Mouse (Mus musculus) liver, embryonic 15.5 days (tissue): ENCODE data around the gene Nwd1. TPM values are rescaled to one million over a fixed set of nuclear protein-coding genes. Genes with fewer than 3 reads are reported as not detected.

ENCODE experiments used
- ATAC-seq: fragments of 200-750 bp; cut with Nextera tagmentation; 2 replicates; pipeline ENCODE4 v1.8.0; 2017; ENCODE audit warnings: moderate number of reproducible peaks, mild to moderate bottlenecking, moderate library complexity; ENCODE audit not compliant: insufficient read depth
- H3K27ac ChIP-seq: fragments of 300-500 bp; sonication (generic); replicated peaks from 2 replicates; pipeline ENCODE4 v1.5.1; 2015; ENCODE audit warnings: mild to moderate bottlenecking, inconsistent platforms
- H3K27me3 ChIP-seq: fragments of 300-500 bp; sonication (generic); 2 replicates; pipeline ENCODE4 v1.6.1; 2015; ENCODE audit warnings: mild to moderate bottlenecking, inconsistent platforms
- H3K36me3 ChIP-seq: fragments of 300-500 bp; sonication (generic); replicated peaks from 2 replicates; pipeline ENCODE4 v1.6.1; 2015; ENCODE audit warnings: moderate library complexity, mild to moderate bottlenecking, inconsistent platforms
- H3K4me1 ChIP-seq: fragments of 300-500 bp; sonication (generic); replicated peaks from 2 replicates; pipeline ENCODE4 v1.6.1; 2015; ENCODE audit warnings: inconsistent platforms
- H3K4me2 ChIP-seq: fragments of 300-500 bp; sonication (generic); 2 replicates; pipeline ENCODE4 v1.6.1; 2015; ENCODE audit warnings: moderate library complexity, mild to moderate bottlenecking, inconsistent platforms
- H3K4me3 ChIP-seq: fragments of 300-500 bp; sonication (generic); replicated peaks from 2 replicates; pipeline ENCODE4 v1.5.1; 2015; ENCODE audit warnings: mild to moderate bottlenecking, inconsistent platforms
- H3K9ac ChIP-seq: fragments of 300-500 bp; sonication (generic); 2 replicates; pipeline ENCODE4 v1.6.1; 2015; ENCODE audit warnings: moderate library complexity, mild to moderate bottlenecking, inconsistent platforms
- H3K9me3 ChIP-seq: fragments of 300-500 bp; sonication (generic); replicated peaks from 2 replicates; pipeline ENCODE4 v1.6.1; 2016; ENCODE audit warnings: inconsistent platforms
- WGBS: fragments of 180-500 bp; shearing (Covaris S2); methylation state at CpG from one replicate; pipeline ENCODE4 v1.1.7; 2015; ENCODE audit warnings: mixed read lengths; ENCODE audit not compliant: insufficient replicate concordance; 5-methylcytosine and 5-hydroxymethylcytosine counted together
- polyA plus RNA-seq: library from polyadenylated mRNA; unstranded; fragments of >200 nt; fragmentation: Nextera tagmentation; extraction: Ambion mirVana; gene quantifications from 2 replicates; pipeline ENCODE4 v1.2.1, GENCODE M21; 2015

Nwd1 gene
- polyA plus RNA-seq, 1 experiment from 2014 or later = not detected

DNA sequence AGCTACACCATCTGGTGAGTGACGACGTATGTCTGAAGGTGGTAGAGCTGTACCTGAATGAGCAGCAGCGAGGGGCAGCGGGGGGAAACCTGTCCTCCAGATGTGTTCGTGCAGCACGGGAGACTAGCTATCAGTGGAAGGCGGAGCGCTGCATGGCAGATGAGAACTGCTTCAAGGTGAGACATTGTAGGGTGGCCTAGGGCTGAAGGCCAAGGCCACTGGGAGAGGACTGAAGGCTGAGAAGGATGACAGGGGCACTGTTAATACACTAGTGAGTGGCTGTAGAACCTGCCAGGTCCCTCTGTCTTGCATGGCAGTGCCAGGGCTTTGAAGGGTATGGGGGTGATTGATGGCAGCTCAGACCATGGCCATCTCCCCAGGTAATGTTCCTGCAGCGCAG, 106.7 kb downstream of the Nwd1 start:
- Histone ChIP-seq H3K4me2 (no peak overlapping the region), H3K36me3 (peaks cover 85% of the 10 kb centered on the region), H3K27ac (no peak overlapping the region), H3K4me3 (no peak overlapping the region), H3K27me3 (no peaks in the 10 kb centered on the region), H3K4me1 (no peaks in the 10 kb centered on the region), H3K9me3 (no peaks in the 10 kb centered on the region), H3K9ac (no peak overlapping the region)
- ATAC-seq = no peak
- 87% methylated on average over 9 of the region's 9 CpGs for WGBS

DNA sequence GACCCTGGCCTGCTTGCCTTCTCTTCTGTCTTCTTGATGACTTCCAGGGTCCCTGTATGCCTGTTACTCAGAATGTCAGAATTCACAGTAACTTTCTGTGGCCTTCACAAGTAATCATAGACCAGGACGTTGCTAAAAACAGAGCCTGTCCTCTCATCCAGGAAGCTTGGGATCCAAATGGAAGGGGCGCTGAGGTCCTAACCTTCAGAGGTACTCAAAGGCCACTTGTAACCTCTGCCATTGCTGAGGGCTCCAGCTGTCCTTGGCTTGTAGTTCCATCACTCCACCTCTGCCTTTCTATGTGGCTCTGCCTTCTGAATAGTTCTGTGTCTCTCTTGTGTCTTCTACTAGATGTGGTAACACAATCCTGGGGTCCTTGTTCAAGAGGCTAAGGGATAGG, 107.3 kb downstream of the Nwd1 start:
- H3K36me3 ChIP-seq = peaks cover 82% of the 10 kb centered on the region
- no peak overlapping the region for H3K4me3 ChIP-seq
- H3K9me3 ChIP-seq = no peaks in the 10 kb centered on the region
- no peak for ATAC-seq
- H3K27ac ChIP-seq = no peak overlapping the region
- 71% methylated on average over 2 of the region's 2 CpGs for WGBS
- H3K4me2 ChIP-seq = no peak overlapping the region
- H3K9ac ChIP-seq = no peak overlapping the region
- H3K27me3 ChIP-seq = no peaks in the 10 kb centered on the region
- H3K4me1 ChIP-seq = no peaks in the 10 kb centered on the region

DNA sequence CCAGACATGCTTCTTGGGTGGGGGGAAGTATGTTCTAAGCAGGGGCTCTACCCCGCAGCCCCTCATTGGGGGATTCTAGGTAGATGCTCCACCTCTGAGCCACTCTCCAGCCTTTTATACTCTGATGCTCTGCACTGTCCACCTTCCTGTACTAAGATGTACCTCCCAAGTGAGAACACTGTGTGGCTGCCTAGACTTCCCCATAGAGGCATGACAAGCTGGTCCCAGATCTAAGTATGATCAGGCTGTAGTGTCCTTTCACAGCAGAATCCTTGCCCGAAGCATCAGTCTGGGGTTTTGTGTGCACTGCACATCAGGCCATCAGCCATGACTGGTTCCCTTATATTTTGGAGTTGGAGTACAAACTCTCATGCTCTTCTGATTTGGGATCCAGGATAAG, 109.5 kb downstream of the Nwd1 start:
- H3K4me2 ChIP-seq = no peak overlapping the region
- no peaks in the 10 kb centered on the region for H3K9me3 ChIP-seq
- no peaks in the 10 kb centered on the region for H3K4me1 ChIP-seq
- no peak overlapping the region for H3K4me3 ChIP-seq
- H3K27ac ChIP-seq = no peak overlapping the region
- H3K27me3 ChIP-seq = no peaks in the 10 kb centered on the region
- peaks cover 60% of the 10 kb centered on the region for H3K36me3 ChIP-seq
- no peak for ATAC-seq
- H3K9ac ChIP-seq = no peak overlapping the region
- 90% methylated on average over 2 of the region's 2 CpGs for WGBS

DNA sequence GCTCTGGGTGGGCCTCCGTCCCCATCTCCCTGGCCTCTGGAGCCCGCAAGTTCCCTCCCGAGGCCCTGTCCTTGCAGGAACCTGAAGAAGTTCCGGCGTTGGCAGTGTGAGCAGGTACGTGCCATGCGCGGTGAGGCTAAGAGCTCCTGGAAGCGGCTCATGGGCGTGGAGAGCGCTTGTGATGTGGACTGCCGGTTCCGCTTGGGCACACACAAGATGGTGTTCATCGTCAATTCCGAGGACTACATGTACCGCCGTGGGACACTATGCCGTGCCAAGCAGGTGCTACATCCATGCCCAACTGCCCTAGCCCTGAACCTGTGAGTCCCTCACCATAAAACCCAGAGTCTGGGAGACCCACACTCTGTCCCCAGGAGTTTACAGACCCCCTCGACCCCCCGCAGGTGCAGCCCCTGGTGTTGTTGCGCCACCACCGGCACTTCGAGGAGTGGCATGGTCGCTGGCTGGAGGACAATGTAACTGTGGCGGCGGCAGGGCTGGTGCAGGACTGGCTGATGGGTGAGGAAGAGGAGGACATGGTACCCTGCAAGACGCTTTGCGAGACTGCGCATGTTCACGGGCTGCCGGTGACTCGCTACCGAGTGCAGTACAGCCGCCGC, 110.4 kb downstream of the Nwd1 start:
- H3K27ac ChIP-seq = no peak overlapping the region
- no peak overlapping the region for H3K9ac ChIP-seq
- no peak overlapping the region for H3K4me2 ChIP-seq
- no peaks in the 10 kb centered on the region; the same call in 1 of the 2 replicates for H3K4me1 ChIP-seq
- 91% methylated on average over 35 of the region's 35 CpGs for WGBS
- no peaks in the 10 kb centered on the region for H3K9me3 ChIP-seq
- ATAC-seq = no peak
- no peak overlapping the region for H3K4me3 ChIP-seq
- H3K36me3 ChIP-seq = peaks cover 53% of the 10 kb centered on the region
- H3K27me3 ChIP-seq = no peaks in the 10 kb centered on the region

DNA sequence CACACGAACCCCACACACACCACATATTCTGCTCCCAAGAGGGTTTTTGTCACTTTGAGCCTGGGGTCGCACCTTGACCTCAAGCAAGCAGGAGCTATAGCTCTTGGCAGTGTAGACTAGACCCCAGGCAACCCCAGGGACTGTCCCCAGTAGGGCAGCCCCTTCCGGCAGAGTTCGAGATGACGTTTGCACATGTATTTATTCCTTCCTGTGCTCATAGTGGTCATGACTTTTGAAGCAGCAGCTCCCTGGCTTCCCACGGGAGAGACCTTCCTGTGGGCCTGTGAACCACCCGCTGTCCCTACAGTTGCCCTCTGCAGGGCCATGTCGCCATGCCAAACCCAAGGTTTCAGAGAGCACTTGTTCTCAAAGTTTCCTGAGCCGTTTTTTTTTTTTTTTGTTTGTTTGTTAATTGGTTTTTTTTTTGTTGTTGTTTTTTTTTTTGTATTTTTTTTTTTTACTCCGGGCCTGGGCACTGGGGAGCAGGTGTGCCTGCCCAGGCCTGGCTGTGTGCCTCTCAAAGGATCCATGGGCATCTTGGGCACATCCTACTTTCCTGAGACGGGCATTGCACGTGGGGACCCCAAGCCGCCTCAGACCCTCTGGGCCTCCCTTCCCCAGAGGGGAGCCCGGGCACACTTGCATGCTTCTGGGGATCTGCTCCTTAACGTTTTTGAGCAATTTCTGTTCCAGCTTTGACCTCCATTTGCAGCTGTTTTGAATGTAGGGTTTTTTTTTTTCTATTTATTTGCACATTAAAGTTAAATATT, 111.1 kb downstream of the Nwd1 start:
- H3K27me3 ChIP-seq = no peaks in the 10 kb centered on the region
- 78% methylated on average over 15 of the region's 15 CpGs for WGBS
- ATAC-seq = no peak

DNA sequence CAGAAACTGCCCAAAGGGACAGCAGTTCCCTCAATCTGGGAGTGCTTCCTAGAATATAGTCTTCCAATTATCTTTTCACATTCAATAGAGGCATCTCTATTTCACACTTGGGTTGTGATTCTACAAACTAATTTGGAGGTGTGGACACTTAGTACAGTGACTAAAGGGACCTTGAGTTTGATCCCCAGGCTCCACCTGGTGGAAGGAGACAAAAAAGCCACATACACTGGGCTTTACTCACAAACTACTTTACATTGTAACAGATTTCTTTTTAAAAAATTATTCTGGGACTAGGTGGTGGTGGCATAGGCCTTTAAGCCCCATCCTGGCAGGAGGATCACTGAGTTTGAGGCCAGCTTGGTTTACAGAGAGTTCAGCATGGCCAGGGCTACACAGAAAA, 111.8 kb downstream of the Nwd1 start:
- Histone ChIP-seq H3K27me3 (no peaks in the 10 kb centered on the region), H3K9me3 (no peaks in the 10 kb centered on the region), H3K4me3 (no peak overlapping the region), H3K4me2 (no peak overlapping the region), H3K36me3 (peaks cover 40% of the 10 kb centered on the region), H3K4me1 (no peaks in the 10 kb centered on the region; the same call in 1 of the 2 replicates), H3K27ac (no peak overlapping the region), H3K9ac (no peak overlapping the region)
- ATAC-seq = no peak

More for the DNA sequence above, 111.1 kb downstream of the Nwd1 start:
- Histone ChIP-seq H3K36me3 (peaks cover 45% of the 10 kb centered on the region), H3K4me3 (no peak overlapping the region), H3K4me2 (no peak overlapping the region), H3K27ac (no peak overlapping the region), H3K9ac (no peak overlapping the region), H3K9me3 (no peaks in the 10 kb centered on the region), H3K4me1 (no peaks in the 10 kb centered on the region; the same call in 1 of the 2 replicates)

DNA sequence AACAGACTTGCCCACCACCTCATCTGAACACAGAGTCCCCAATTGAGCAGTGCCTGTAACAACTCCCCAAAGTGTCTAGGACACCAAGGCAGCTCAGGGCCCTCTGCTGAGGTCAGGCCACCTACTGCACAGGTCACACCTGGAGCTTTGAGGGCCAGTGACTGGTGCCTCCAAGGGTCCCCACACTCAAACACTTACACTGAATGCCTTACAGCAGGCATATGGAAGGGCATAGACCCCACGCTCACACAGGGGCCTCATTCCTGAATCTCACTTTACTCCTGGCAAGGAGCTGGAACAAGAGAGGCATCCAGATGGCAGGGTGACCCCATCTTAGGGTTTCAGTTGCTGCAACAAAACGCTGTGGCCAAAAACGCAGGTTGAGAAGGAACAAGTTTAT, 113.7 kb downstream of the Nwd1 start:
- no peaks in the 10 kb centered on the region for H3K9me3 ChIP-seq
- no peaks in the 10 kb centered on the region for H3K27me3 ChIP-seq
- WGBS = 65% methylated on average over 3 of the region's 3 CpGs
- no peak overlapping the region for H3K4me2 ChIP-seq
- H3K36me3 ChIP-seq = peaks cover 28% of the 10 kb centered on the region
- no peak for ATAC-seq
- no peak overlapping the region for H3K27ac ChIP-seq
- no peak overlapping the region for H3K9ac ChIP-seq
- H3K4me3 ChIP-seq = no peak overlapping the region
- no peaks in the 10 kb centered on the region; the same call in 1 of the 2 replicates for H3K4me1 ChIP-seq

DNA sequence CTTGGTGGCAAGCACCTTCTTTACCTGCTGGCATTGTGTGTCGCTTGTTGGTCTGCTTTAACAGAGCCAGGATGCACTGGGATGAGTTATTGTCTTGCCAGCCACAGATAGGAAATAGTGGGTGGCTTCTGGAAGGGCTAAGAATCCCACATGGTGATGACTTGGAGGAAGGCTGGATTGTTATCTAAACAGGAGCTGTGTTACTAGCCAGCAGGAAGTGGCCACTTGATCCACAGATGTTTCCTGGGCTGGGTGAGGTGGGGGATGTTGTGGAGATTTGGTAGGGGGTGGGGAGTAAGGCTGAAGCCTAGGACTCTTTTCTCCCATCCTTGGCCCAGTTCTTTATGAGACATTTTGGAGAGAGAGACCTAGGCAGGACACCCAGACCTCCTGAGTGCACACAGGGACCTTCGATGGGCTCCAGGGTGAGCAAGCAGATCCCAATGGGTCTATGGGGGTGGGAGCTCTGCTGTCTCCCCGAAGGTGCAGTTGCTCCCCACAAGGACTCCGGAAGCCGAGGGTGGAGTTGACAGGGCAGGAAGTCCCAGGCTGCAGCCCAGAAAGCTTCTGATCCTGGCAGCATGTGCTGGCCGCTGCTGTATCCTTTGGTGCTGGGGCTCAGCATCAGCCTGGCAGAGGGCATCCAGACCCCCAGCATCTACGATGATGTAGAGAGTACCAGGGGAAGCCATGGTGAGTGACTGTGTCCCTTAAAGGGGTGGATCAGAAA, 115.0 kb downstream of the Nwd1 start, which contains the start of gene F2rl3:
Gene F2rl3, plus strand, starts transcription at position 559 of the 730 bp plus-strand sequence.
- no peak within 1 kb of the TSS for H3K27ac ChIP-seq
- no peak for ATAC-seq

DNA sequence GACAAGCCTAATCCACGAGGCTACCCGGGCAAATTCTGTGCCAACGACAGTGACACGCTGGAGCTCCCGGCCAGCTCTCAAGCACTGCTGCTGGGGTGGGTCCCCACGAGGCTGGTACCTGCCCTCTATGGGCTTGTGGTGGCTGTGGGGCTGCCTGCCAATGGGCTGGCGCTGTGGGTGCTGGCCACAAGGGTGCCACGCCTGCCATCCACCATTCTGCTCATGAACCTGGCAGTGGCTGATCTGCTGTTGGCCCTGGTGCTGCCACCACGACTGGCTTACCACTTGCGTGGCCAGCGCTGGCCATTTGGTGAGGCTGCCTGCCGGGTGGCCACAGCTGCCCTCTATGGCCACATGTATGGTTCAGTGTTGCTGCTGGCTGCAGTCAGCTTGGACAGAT, 115.8 kb downstream of the Nwd1 start:
- Histone ChIP-seq H3K36me3 (peaks cover 11% of the 10 kb centered on the region), H3K9me3 (no peaks in the 10 kb centered on the region), H3K27me3 (no peaks in the 10 kb centered on the region), H3K4me1 (no peaks in the 10 kb centered on the region; the same call in 1 of the 2 replicates), H3K27ac (no peak overlapping the region), H3K9ac (no peak overlapping the region), H3K4me2 (no peak overlapping the region), H3K4me3 (no peak overlapping the region)
- WGBS = 61% methylated on average over 12 of the region's 12 CpGs
- ATAC-seq = no peak

More for the DNA sequence above, 115.0 kb downstream of the Nwd1 start, which contains the start of gene F2rl3:
- Histone ChIP-seq H3K4me1 (no peaks in the 10 kb centered on the region; the same call in 1 of the 2 replicates), H3K9ac (no peak within 1 kb of the TSS), H3K27me3 (no peaks in the 10 kb centered on the region), H3K4me2 (no peak within 1 kb of the TSS), H3K9me3 (no peaks in the 10 kb centered on the region), H3K4me3 (no peak within 1 kb of the TSS), H3K36me3 (peaks cover 19% of the 10 kb centered on the region)
- WGBS = 12% methylated on average over 7 of the region's 7 CpGs

DNA sequence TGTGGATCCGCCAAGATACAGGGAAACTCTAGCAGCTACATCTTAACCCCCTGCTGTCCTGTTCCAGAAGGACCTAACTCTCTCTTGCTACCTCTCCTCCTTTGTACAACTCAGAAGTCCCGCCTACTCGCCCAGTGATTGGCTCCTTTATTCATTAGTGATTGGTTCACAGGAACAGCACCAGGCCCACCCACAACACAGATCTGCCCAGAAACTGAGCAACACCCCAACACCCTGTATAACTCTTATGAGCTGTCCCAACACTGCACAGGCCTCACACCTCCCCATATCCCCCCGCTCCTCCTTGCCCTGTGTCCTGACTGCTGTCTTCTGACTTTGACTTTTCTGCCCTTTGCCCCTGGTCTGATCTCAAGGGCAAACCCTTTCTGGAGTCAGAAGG, 119.2 kb downstream of the Nwd1 start:
- Histone ChIP-seq H3K27me3 (no peaks in the 10 kb centered on the region), H3K9ac (no peak overlapping the region), H3K27ac (no peak overlapping the region), H3K4me1 (no peaks in the 10 kb centered on the region; the same call in 1 of the 2 replicates), H3K36me3 (no peaks in the 10 kb centered on the region), H3K4me2 (no peak overlapping the region), H3K4me3 (no peak overlapping the region), H3K9me3 (no peaks in the 10 kb centered on the region)
- no peak for ATAC-seq
- 64% methylated on average over 4 of the region's 4 CpGs for WGBS

DNA sequence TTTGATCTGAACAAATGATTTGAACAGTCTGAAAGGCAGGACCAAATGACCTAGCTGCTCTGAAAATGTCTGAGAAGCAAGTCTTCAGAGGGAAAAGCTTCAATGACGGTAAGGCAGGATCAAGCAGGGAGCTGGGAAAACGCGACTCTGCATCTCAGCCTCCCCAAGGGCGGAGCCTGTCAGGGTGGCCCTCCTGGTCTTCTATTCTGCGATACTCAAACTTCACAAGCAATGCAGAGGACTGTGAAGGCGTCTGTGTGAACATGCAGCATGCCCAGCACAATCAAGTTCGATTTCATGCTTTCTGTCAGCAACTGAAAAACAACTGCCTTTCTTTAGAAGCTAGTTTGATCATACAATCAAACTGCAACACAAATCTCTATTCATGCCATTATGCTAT, 120.3 kb downstream of the Nwd1 start:
- Histone ChIP-seq H3K4me1 (no peaks in the 10 kb centered on the region), H3K9ac (no peak overlapping the region), H3K27ac (no peak overlapping the region), H3K4me2 (no peak overlapping the region), H3K4me3 (no peak overlapping the region), H3K27me3 (no peaks in the 10 kb centered on the region), H3K36me3 (no peaks in the 10 kb centered on the region), H3K9me3 (no peaks in the 10 kb centered on the region)
- WGBS = 40% methylated on average over 7 of the region's 7 CpGs
- ATAC-seq = no peak
